Mouse (Mus musculus) regulatory T cell (primary cell): ENCODE data around the gene Gm17677.

ENCODE experiments used
- in situ Hi-C: fragments of 300-600 bp; cut with MboI, MseI; formaldehyde crosslinking; loops from one replicate; pipeline ENCODE4 v1.15.1; 2025; ENCODE audit warnings: high pct_unique_total_duplicates

Gm17677 gene

GRCm38 (mm10) chr9:35740749-35741148 lies at the start of gene Gm17677:
Gene Gm17677 (plus strand): TSS chr9:35741049.
- in situ Hi-C loops, result loop anchor here (10.0 kb wide), 1 partner anchor 1366 kb away; no protein-coding TSS in a partner anchor

GRCm38 (mm10) chr9:35691924-35692323 lies 48.9 kb upstream of the Gm17677 start:
- in situ Hi-C loops, result no loop called here

- in situ Hi-C loops, result no loop called here
Observed at GRCm38 (mm10) chr9:35707265-35707664, 33.6 kb upstream of the Gm17677 start.

GRCm38 (mm10) chr9:35756843-35757242 lies 16.0 kb downstream of the Gm17677 start:
- in situ Hi-C loops, result no loop called here

- in situ Hi-C loops, result no loop called here
Observed at GRCm38 (mm10) chr9:35778009-35778408, 37.2 kb downstream of the Gm17677 start, which contains the start of gene Gm17727. Gene Gm17727 (minus strand): TSS chr9:35778109.

- in situ Hi-C loops, result no loop called here
Observed at GRCm38 (mm10) chr9:35790001-35790400, 49.2 kb downstream of the Gm17677 start, which contains the start of the genes Gm27235 and D730048I06Rik. Gene Gm27235 (minus strand): TSS chr9:35790101. Gene D730048I06Rik (minus strand): TSS chr9:35790112.
